Mouse (Mus musculus): ENCODE results near the gene Slk. TPM values are rescaled to one million over a fixed set of nuclear protein-coding genes. Genes with fewer than 3 reads are reported as not detected.

Slk gene
- polyA plus RNA-seq (2015; fragmentation: Nextera tagmentation; extraction: Ambion mirVana) = 8.6 and 10.5 TPM in 2 replicates

DNA sequence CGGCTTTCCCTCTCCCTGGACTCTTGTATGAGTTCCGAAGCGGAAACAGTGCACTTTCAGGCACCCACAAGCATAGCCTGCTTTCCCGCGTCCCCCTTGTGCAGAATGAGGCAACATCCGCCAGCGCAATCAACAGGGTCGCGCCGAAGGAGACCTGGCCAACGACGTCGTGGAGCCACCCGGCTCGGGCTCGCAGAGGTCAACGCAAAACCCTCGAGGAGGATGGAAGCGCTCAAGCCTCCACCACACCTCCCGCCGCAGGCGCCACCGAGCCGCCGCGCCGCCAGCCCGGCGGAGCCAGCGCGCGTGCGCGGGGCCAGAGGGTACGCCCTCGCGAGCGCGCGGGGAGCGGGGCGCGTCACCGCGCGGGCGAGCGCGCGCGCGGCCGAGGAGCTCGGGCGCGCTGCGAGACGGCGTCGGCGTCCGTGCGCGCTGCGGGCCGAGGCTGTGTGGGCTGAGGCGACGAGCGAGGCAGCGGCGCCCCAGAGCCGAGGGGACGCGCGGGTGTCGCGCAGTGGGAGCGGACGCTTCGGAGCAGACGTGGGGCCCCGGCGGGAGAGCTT, at the start of gene Slk:
Slk (plus strand) TSS at position 454 of the 563 bp plus-strand sequence.

DNA sequence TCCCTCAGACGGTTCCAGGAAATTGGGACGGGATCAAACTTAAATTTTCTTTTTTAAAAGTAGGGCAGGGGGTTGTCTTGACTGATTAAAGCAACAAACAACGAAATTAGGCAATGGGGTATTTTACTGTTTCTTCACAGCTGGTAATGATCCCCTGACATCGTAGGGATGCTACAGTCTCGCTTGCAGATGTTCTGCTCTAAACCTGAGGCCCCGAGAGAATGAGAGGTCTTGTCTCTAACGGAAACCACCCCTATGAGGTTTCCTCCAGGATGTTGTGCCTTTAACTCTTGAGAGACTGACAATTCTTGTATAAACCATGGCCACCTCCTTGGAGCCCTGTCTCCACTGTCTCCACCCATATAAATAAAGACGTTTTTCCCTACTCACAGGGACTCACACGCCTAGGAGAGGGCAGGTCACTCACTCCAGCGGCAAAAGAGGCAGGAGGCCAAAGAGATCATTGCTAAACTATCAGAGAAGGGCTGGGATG, 42.1 kb upstream of the Slk start, which contains the start of gene Stn1:
Stn1 (minus strand) TSS at position 208 of the 493 bp plus-strand sequence.

DNA sequence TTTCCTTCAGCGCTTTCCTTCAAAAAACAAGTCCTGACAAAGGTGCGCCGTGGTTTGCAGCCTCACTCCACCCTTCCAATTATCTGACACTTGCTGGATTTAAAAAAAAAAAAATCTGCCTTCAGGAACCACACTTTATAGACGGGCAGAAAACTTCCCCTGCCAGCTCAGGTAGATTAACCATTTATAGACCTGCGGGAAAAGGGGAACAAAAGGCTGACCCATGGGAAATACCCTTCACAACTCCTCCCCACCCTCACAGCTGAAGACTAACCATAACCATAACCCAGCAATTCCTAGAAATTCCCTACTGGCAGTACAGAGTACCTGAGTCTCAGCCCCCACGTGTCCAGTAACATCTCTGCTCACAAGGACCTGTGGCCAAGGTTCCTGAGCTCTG, 112.5 kb downstream of the Slk start, which contains the start of gene Col17a1:
Col17a1 (minus strand) TSS at position 101 of the 400 bp plus-strand sequence.

Other genes starting within 250 kb of the Slk start
- 4.0 and 5.3 TPM in 2 replicates for gene Sh3pxd2a, start 115.3 kb upstream of the Slk start, polyA plus RNA-seq (2015; fragmentation: Nextera tagmentation; extraction: Ambion mirVana)
- gene Stn1, start 42.2 kb upstream of the Slk start, polyA plus RNA-seq (2015; fragmentation: Nextera tagmentation; extraction: Ambion mirVana) = 26.3 and 26.5 TPM in 2 replicates
- 0.88 and 0.93 TPM in 2 replicates for gene Col17a1, start 112.4 kb downstream of the Slk start, polyA plus RNA-seq (2015; fragmentation: Nextera tagmentation; extraction: Ambion mirVana)
- 196 and 214 TPM in 2 replicates for gene Sfr1, start 152.0 kb downstream of the Slk start, polyA plus RNA-seq (2015; fragmentation: Nextera tagmentation; extraction: Ambion mirVana)